Mouse (Mus musculus) embryo, embryonic 11 days (tissue): ENCODE measurements around the gene Pdik1l.

Source experiments
- DNase-seq: peaks from one replicate; pipeline ENCODE4 v3.0.0-alpha.2; 2015

Pdik1l gene

GRCm38 (mm10) chr4:134256407-134257197, 31.1 kb downstream of the Pdik1l start:
- DNase-seq, result peak; percentile 67

- DNase-seq, result no peak
Observed at GRCm38 (mm10) chr4:134255854-134256253, 31.8 kb downstream of the Pdik1l start.

GRCm38 (mm10) chr4:134254835-134255234, 32.9 kb downstream of the Pdik1l start:
- no peak for DNase-seq

- DNase-seq, result peak; percentile 72
Observed at GRCm38 (mm10) chr4:134253722-134254324, 33.9 kb downstream of the Pdik1l start, which contains the start of gene Grrp1. Gene Grrp1, minus strand, starts transcription at chr4:134254106.

- peak; percentile 60 for DNase-seq
Observed at GRCm38 (mm10) chr4:134252911-134253721, 34.6 kb downstream of the Pdik1l start.

- DNase-seq, result peak; percentile 50
Observed at GRCm38 (mm10) chr4:134252131-134252910, 35.4 kb downstream of the Pdik1l start.

GRCm38 (mm10) chr4:134251241-134252130, 36.2 kb downstream of the Pdik1l start:
- DNase-seq, result peak; percentile 72

GRCm38 (mm10) chr4:134250930-134251240, 36.8 kb downstream of the Pdik1l start:
- DNase-seq, result no peak

- DNase-seq, result peak; percentile 41
Observed at GRCm38 (mm10) chr4:134250116-134250929, 37.4 kb downstream of the Pdik1l start.

GRCm38 (mm10) chr4:134249651-134250050, 38.0 kb downstream of the Pdik1l start:
- peak; percentile 90 for DNase-seq

GRCm38 (mm10) chr4:134246719-134247258, 40.9 kb downstream of the Pdik1l start, which contains the start of gene Gm30191:
Gene Gm30191, plus strand, starts transcription at chr4:134246935.
- DNase-seq, result no peak

- no peak for DNase-seq
Observed at GRCm38 (mm10) chr4:134246256-134246655, 41.4 kb downstream of the Pdik1l start.

- DNase-seq, result peak; percentile 95
Observed at GRCm38 (mm10) chr4:134245148-134245843, 42.4 kb downstream of the Pdik1l start, which contains the start of gene Zfp593. Gene Zfp593, minus strand, starts transcription at chr4:134245592.

- no peak for DNase-seq
Observed at GRCm38 (mm10) chr4:134243516-134244250, 44.0 kb downstream of the Pdik1l start, which contains the start of gene E130218I03Rik. Gene E130218I03Rik, plus strand, starts transcription at chr4:134243662.

- DNase-seq, result no peak
Observed at GRCm38 (mm10) chr4:134238686-134239085, 49.0 kb downstream of the Pdik1l start.

- no peak for DNase-seq
Observed at GRCm38 (mm10) chr4:134238279-134238651, 49.4 kb downstream of the Pdik1l start, which contains the start of gene Cnksr1. Gene Cnksr1, minus strand, starts transcription at chr4:134238399.

- no peak for DNase-seq
Observed at GRCm38 (mm10) chr4:134237582-134238278, 50.0 kb downstream of the Pdik1l start.

- no peak for DNase-seq
Observed at GRCm38 (mm10) chr4:134234876-134235275, 52.8 kb downstream of the Pdik1l start.
